Mouse (Mus musculus) CH12.LX (cell line): ENCODE measurements around the gene Gm5105. TPM values are rescaled to one million over a fixed set of nuclear protein-coding genes. Genes with fewer than 3 reads are reported as not detected.

Experiments
- DNase-seq: peaks from one replicate; pipeline ENCODE4 v3.0.0-alpha.2; 2013; ENCODE audit errors: extremely low read depth
- H3K27ac ChIP-seq: 2 replicates; pipeline ENCODE4 v1.5.1; 2012; ENCODE audit warnings: low read depth, mild to moderate bottlenecking, control low read depth, moderate library complexity; ENCODE audit not compliant: insufficient read depth
- H3K27me3 ChIP-seq: replicated peaks from 2 replicates; pipeline ENCODE3; 2012; ENCODE audit warnings: inconsistent platforms
- H3K36me3 ChIP-seq, 2 experiments: replicated peaks in 1 of 2; 2 replicates each; pipeline versions ENCODE3 to v1.6.1; 2012; ENCODE audit warnings: inconsistent platforms in 1 of 2, low read length in 1 of 2, mild to moderate bottlenecking in 1 of 2, mixed read lengths in 1 of 2, moderate library complexity in 1 of 2; ENCODE audit not compliant: control insufficient read depth in 1 of 2, insufficient read depth in 1 of 2
- H3K4me1 ChIP-seq, 2 experiments: 2 replicates each; pipeline ENCODE4 v1.6.1; 2012; ENCODE audit warnings: inconsistent platforms in 1 of 2, moderate library complexity in 1 of 2; ENCODE audit not compliant: insufficient read depth in 2 of 2, control insufficient read depth in 1 of 2
- H3K4me2 ChIP-seq: 2 replicates; pipeline ENCODE4 v1.6.1; 2012; ENCODE audit warnings: low read depth, mild to moderate bottlenecking, control low read depth; ENCODE audit not compliant: poor library complexity, insufficient read depth, severe bottlenecking
- H3K4me3 ChIP-seq, 3 experiments: fragments of 150-350 bp in 1 of 3; sonication (generic) in 1 of 3; replicated peaks in 1 of 3; 2 replicates each; pipeline versions ENCODE3 to v1.5.1; 2011 to 2012; ENCODE audit warnings: low read depth in 2 of 3, low read length in 2 of 3, mild to moderate bottlenecking in 2 of 3, moderate library complexity in 2 of 3, control low read depth in 1 of 3, improper control_type of control experiment in 1 of 3, inconsistent platforms in 1 of 3, mixed read lengths in 1 of 3; ENCODE audit not compliant: poor library complexity in 1 of 3
- H3K79me2 ChIP-seq: replicated peaks from 2 replicates; pipeline ENCODE4 v1.6.1; 2012; ENCODE audit warnings: mild to moderate bottlenecking, moderate library complexity; ENCODE audit not compliant: control insufficient read depth, poor library complexity, insufficient read depth, severe bottlenecking; ENCODE audit errors: extremely low read depth
- H3K9ac ChIP-seq: 2 replicates; pipeline ENCODE4 v1.6.1; 2012; ENCODE audit warnings: low read depth, mild to moderate bottlenecking, control low read depth, moderate library complexity; ENCODE audit not compliant: insufficient read depth
- H3K9me3 ChIP-seq: replicated peaks from 2 replicates; pipeline ENCODE3; 2012; ENCODE audit warnings: low read length, inconsistent platforms, mixed read lengths
- CHD1 ChIP-seq: IDR thresholded peaks from 2 replicates; pipeline ENCODE4 v1.6.1; 2012; ENCODE audit warnings: low read depth, low read length, improper control_type of control experiment, inconsistent platforms
- CHD2 ChIP-seq: IDR thresholded peaks from 2 replicates; pipeline ENCODE4 v1.6.1; 2011; ENCODE audit warnings: low read length, improper control_type of control experiment
- CTCF ChIP-seq, 2 experiments: IDR thresholded peaks in 1 of 2; conservative IDR thresholded peaks in 1 of 2; 2 replicates each; pipeline ENCODE4 v1.5.1; 2011 to 2012; ENCODE audit warnings: low read depth in 2 of 2, low read length in 2 of 2, improper control_type of control experiment in 1 of 2, inconsistent platforms in 1 of 2, mild to moderate bottlenecking in 1 of 2, moderate library complexity in 1 of 2
- ELF1 ChIP-seq: IDR thresholded peaks from 2 replicates; pipeline ENCODE4 v1.6.1; 2014; ENCODE audit warnings: low read depth, mild to moderate bottlenecking, inconsistent platforms, low read length, improper control_type of control experiment
- EP300 ChIP-seq: IDR thresholded peaks from 2 replicates; pipeline ENCODE4 v1.6.1; 2011; ENCODE audit warnings: low read length, improper control_type of control experiment
- GABPA ChIP-seq: IDR thresholded peaks from 2 replicates; pipeline ENCODE4 v1.6.1; 2012; ENCODE audit warnings: low read depth, low read length, improper control_type of control experiment, inconsistent platforms; ENCODE audit not compliant: insufficient replicate concordance
- HCFC1 ChIP-seq: IDR thresholded peaks from 2 replicates; pipeline ENCODE4 v1.6.1; 2012; ENCODE audit warnings: low read depth, mild to moderate bottlenecking, inconsistent platforms, low read length, improper control_type of control experiment
- IRF4 ChIP-seq: IDR thresholded peaks from 2 replicates; pipeline ENCODE4 v1.6.1; 2014; ENCODE audit warnings: low read depth, mild to moderate bottlenecking, inconsistent platforms, low read length, improper control_type of control experiment
- JUN ChIP-seq: IDR thresholded peaks from 2 replicates; pipeline ENCODE4 v1.6.1; 2011; ENCODE audit warnings: low read depth, mild to moderate bottlenecking, low read length, improper control_type of control experiment, moderate library complexity; ENCODE audit not compliant: insufficient read depth
- JUND ChIP-seq: conservative IDR thresholded peaks from 2 replicates; pipeline ENCODE4 v1.6.1; 2011; ENCODE audit warnings: low read depth, low read length, improper control_type of control experiment
- KAT2A ChIP-seq: IDR thresholded peaks from 2 replicates; pipeline ENCODE4 v1.6.1; 2012; ENCODE audit warnings: low read length, improper control_type of control experiment, inconsistent platforms; ENCODE audit not compliant: insufficient replicate concordance
- MAFK ChIP-seq: IDR thresholded peaks from 2 replicates; pipeline ENCODE4 v1.6.1; 2011; ENCODE audit warnings: low read length, improper control_type of control experiment; ENCODE audit not compliant: insufficient replicate concordance
- MAX ChIP-seq: IDR thresholded peaks from 2 replicates; pipeline ENCODE4 v1.6.1; 2011; ENCODE audit warnings: low read length, improper control_type of control experiment
- MYC ChIP-seq: IDR thresholded peaks from 2 replicates; pipeline ENCODE4 v1.6.1; 2011; ENCODE audit warnings: low read depth, mild to moderate bottlenecking, improper control_type of control experiment, low read length
- NELFE ChIP-seq: IDR thresholded peaks from 2 replicates; pipeline ENCODE4 v1.6.1; 2011; ENCODE audit warnings: low read depth, low read length, improper control_type of control experiment
- NRF1 ChIP-seq: IDR thresholded peaks from 2 replicates; pipeline ENCODE4 v1.6.1; 2014; ENCODE audit warnings: low read depth, mild to moderate bottlenecking, inconsistent platforms, low read length, improper control_type of control experiment, moderate library complexity
- POLR2AphosphoS2 ChIP-seq: IDR thresholded peaks from 2 replicates; pipeline ENCODE4 v1.6.1; 2011; ENCODE audit warnings: low read depth, low read length, improper control_type of control experiment
- RAD21 ChIP-seq: IDR thresholded peaks from 2 replicates; pipeline ENCODE4 v1.6.1; 2011; ENCODE audit warnings: low read depth, mild to moderate bottlenecking, low read length, improper control_type of control experiment, moderate library complexity
- RCOR1 ChIP-seq: conservative IDR thresholded peaks from 2 replicates; pipeline ENCODE4 v1.6.1; 2012; ENCODE audit warnings: low read depth, mild to moderate bottlenecking, inconsistent platforms, low read length, improper control_type of control experiment
- SIN3A ChIP-seq: IDR thresholded peaks from 2 replicates; pipeline ENCODE4 v1.6.1; 2012; ENCODE audit warnings: low read length, improper control_type of control experiment, inconsistent platforms
- SMC3 ChIP-seq: IDR thresholded peaks from 2 replicates; pipeline ENCODE4 v1.6.1; 2011; ENCODE audit warnings: low read depth, low read length, improper control_type of control experiment
- TCF12 ChIP-seq: IDR thresholded peaks from 2 replicates; pipeline ENCODE4 v1.6.1; 2014; ENCODE audit warnings: low read depth, mild to moderate bottlenecking, inconsistent platforms, low read length, improper control_type of control experiment
- USF1 ChIP-seq: IDR thresholded peaks from 2 replicates; pipeline ENCODE4 v1.6.1; 2014; ENCODE audit warnings: low read depth, mild to moderate bottlenecking, inconsistent platforms, low read length, improper control_type of control experiment
- USF2 ChIP-seq: conservative IDR thresholded peaks from 2 replicates; pipeline ENCODE4 v1.6.1; 2011; ENCODE audit warnings: low read depth, low read length, improper control_type of control experiment
- ZKSCAN1 ChIP-seq: IDR thresholded peaks from 2 replicates; pipeline ENCODE4 v1.6.1; 2012; ENCODE audit warnings: low read depth, inconsistent platforms, low read length, improper control_type of control experiment, borderline replicate concordance
- ZMIZ1 ChIP-seq: IDR thresholded peaks from 2 replicates; pipeline ENCODE4 v1.6.1; 2012; ENCODE audit warnings: low read depth, mild to moderate bottlenecking, inconsistent platforms, low read length, improper control_type of control experiment
- ZNF384 ChIP-seq: IDR thresholded peaks from 2 replicates; pipeline ENCODE4 v1.6.1; 2012; ENCODE audit warnings: low read depth, low read length, improper control_type of control experiment, inconsistent platforms
- dilution Hi-C: fragments of 300-500 bp; cut with MboI; formaldehyde crosslinking; loops from 2 replicates; pipeline ENCODE4 v1.14.3; 2020; ENCODE audit warnings: low sequenced_read_pairs; ENCODE audit not compliant: extremely low pct_unique_long_range_greater_than_20kb, extremely low pct_ligation_motif_present
- in situ Hi-C: fragments of 300-500 bp; cut with MboI; formaldehyde crosslinking; loops from 3 replicates; pipeline ENCODE4 v1.14.3; 2019; ENCODE audit warnings: low sequenced_read_pairs, low pct_ligation_motif_present, low pct_unique_long_range_greater_than_20kb, mixed read lengths
- polyA plus RNA-seq: library from polyadenylated mRNA; unstranded; fragments of >175 nt; gene quantifications from 2 replicates; pipeline ENCODE4 v1.2.1, GENCODE M21; 2012; ENCODE audit warnings: low read depth; ENCODE audit not compliant: insufficient read length
- total RNA-seq, 2 experiments: library from RNA; depleted of rRNA; stranded (reverse); fragments of 300-350 nt in 1 of 2; fragments of >200 nt in 1 of 2; gene quantifications; 2 replicates each; pipeline ENCODE4 v1.2.3; 2012 to 2014

Gm5105 gene
- total and polyA plus RNA-seq, 3 experiments, result 0.13 TPM; not detected in 2

DNA sequence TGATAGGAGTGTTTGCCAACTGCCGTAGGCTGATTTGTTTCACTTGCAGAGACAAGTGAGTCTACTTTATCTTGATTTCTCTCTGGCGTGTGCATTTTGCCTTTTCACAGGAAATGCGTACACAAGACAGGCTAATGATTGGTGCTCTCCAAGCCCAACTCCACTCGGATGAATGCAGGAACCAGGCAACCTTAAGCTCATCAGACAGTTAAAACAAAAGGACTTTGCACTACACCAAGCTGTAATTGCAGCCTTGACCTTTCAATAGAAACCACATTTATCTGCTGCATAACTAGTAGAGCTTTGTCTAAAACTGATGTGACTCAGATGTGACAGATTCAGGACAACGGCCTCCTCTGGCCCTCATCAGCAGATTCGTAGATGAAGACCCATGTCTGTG, 33.2 kb downstream of the Gm5105 start:
- Histone ChIP-seq H3K36me3 (no peaks in the 10 kb centered on the region), H3K9ac (no peak overlapping the region), H3K4me1 (peaks cover 0 to 3% of the 10 kb centered on the region in 2 experiments; a peak in 1 of 4 replicates), H3K4me2 (no peak overlapping the region), H3K79me2 (no peaks in the 10 kb centered on the region), H3K27ac (no peak overlapping the region), H3K4me3 (no peak overlapping the region), H3K27me3 (no peaks in the 10 kb centered on the region), H3K9me3 (no peaks in the 10 kb centered on the region)
- in situ Hi-C loops (no loop called here), dilution Hi-C loops (no loop called here)
- TF ChIP-seq IRF4 (no peak), RAD21 (no peak), JUND (no peak), NRF1 (no peak), ELF1 (no peak), SMC3 (no peak), CHD1 (no peak), ZNF384 (no peak), POLR2AphosphoS2 (no peak), ZKSCAN1 (no peak), CHD2 (no peak), USF1 (no peak), TCF12 (no peak), KAT2A (no peak), JUN (no peak), GABPA (no peak), NELFE (no peak), MAX (no peak)
- no peak for DNase-seq

DNA sequence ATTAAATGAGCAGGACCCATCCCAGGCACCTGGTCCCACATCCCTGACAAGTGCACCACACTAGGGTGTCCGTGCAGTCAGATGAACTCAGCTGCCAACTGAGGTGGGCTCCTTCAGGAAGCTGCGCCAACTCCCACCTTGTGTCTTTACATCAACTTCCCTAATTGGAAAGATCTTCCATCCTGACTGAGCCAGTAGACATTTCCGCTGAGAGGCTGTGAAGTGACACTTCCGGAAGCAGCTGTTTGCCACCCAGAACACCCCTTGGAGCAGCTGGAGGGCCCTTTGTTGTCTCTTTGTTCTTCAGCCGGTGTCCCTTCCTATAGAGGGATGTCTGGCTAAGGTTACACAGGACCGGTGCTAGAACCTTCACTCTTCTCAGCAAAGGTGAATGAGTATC, 36.6 kb downstream of the Gm5105 start:
- TF ChIP-seq SIN3A, result no peak
- no peak for TF ChIP-seq CTCF (conservative IDR thresholded peaks at IDR 0.05 in 1 of 2, IDR thresholded peaks at IDR 0.05 in 1 of 2; ENCODE audit: low read depth in 2 of 2, low read length in 2 of 2)
- no peak for TF ChIP-seq MAX
- no peak for TF ChIP-seq USF2
- no peak for TF ChIP-seq ZNF384
- TF ChIP-seq RAD21, result no peak
- no peak for TF ChIP-seq CHD1
- TF ChIP-seq EP300, result no peak
- TF ChIP-seq MYC, result no peak
- no peak for TF ChIP-seq NRF1
- TF ChIP-seq MAFK, result no peak
- no peak for TF ChIP-seq USF1
- no peak for TF ChIP-seq ZMIZ1
- no peak for TF ChIP-seq JUN
- no peak for TF ChIP-seq IRF4
- no peak for TF ChIP-seq SMC3
- no peak for TF ChIP-seq HCFC1
- no peak for TF ChIP-seq RCOR1
- TF ChIP-seq, all 38 proteins: peak for 0
- H3K4me1 ChIP-seq, result peaks cover 4 to 7% of the 10 kb centered on the region in 2 experiments; a peak in 3 of 4 replicates
- H3K36me3 ChIP-seq, result no peaks in the 10 kb centered on the region
- no peak overlapping the region for H3K9ac ChIP-seq
- H3K4me3 ChIP-seq, result no peak overlapping the region
- no peaks in the 10 kb centered on the region for H3K9me3 ChIP-seq
- no peak for DNase-seq
- no peaks in the 10 kb centered on the region for H3K27me3 ChIP-seq
- in situ Hi-C loops, result no loop called here
- H3K79me2 ChIP-seq, result no peaks in the 10 kb centered on the region; the same call in 1 of the 2 replicates
- H3K27ac ChIP-seq, result no peak overlapping the region
- dilution Hi-C loops, result no loop called here
- no peak overlapping the region for H3K4me2 ChIP-seq
